Mouse (Mus musculus) CH12.LX (cell line): Measurements from ENCODE around the gene Shld2. TPM values are rescaled to one million over a fixed set of nuclear protein-coding genes. Genes with fewer than 3 reads are reported as not detected.

Experiments used
- DNase-seq: peaks from one replicate; pipeline ENCODE4 v3.0.0-alpha.2; 2013; ENCODE audit errors: extremely low read depth
- H3K27ac ChIP-seq: 2 replicates; pipeline ENCODE4 v1.5.1; 2012; ENCODE audit warnings: low read depth, mild to moderate bottlenecking, control low read depth, moderate library complexity; ENCODE audit not compliant: insufficient read depth
- H3K27me3 ChIP-seq: replicated peaks from 2 replicates; pipeline ENCODE3; 2012; ENCODE audit warnings: inconsistent platforms
- H3K36me3 ChIP-seq, 2 experiments: replicated peaks in 1 of 2; 2 replicates each; pipeline versions ENCODE3 to v1.6.1; 2012; ENCODE audit warnings: inconsistent platforms in 1 of 2, low read length in 1 of 2, mild to moderate bottlenecking in 1 of 2, mixed read lengths in 1 of 2, moderate library complexity in 1 of 2; ENCODE audit not compliant: control insufficient read depth in 1 of 2, insufficient read depth in 1 of 2
- H3K4me1 ChIP-seq, 2 experiments: 2 replicates each; pipeline ENCODE4 v1.6.1; 2012; ENCODE audit warnings: inconsistent platforms in 1 of 2, moderate library complexity in 1 of 2; ENCODE audit not compliant: insufficient read depth in 2 of 2, control insufficient read depth in 1 of 2
- H3K4me2 ChIP-seq: 2 replicates; pipeline ENCODE4 v1.6.1; 2012; ENCODE audit warnings: low read depth, mild to moderate bottlenecking, control low read depth; ENCODE audit not compliant: poor library complexity, insufficient read depth, severe bottlenecking
- H3K4me3 ChIP-seq, 3 experiments: fragments of 150-350 bp in 1 of 3; sonication (generic) in 1 of 3; replicated peaks in 1 of 3; 2 replicates each; pipeline versions ENCODE3 to v1.5.1; 2011 to 2012; ENCODE audit warnings: low read depth in 2 of 3, low read length in 2 of 3, mild to moderate bottlenecking in 2 of 3, moderate library complexity in 2 of 3, control low read depth in 1 of 3, improper control_type of control experiment in 1 of 3, inconsistent platforms in 1 of 3, mixed read lengths in 1 of 3; ENCODE audit not compliant: poor library complexity in 1 of 3
- H3K79me2 ChIP-seq: replicated peaks from 2 replicates; pipeline ENCODE4 v1.6.1; 2012; ENCODE audit warnings: mild to moderate bottlenecking, moderate library complexity; ENCODE audit not compliant: control insufficient read depth, poor library complexity, insufficient read depth, severe bottlenecking; ENCODE audit errors: extremely low read depth
- H3K9ac ChIP-seq: 2 replicates; pipeline ENCODE4 v1.6.1; 2012; ENCODE audit warnings: low read depth, mild to moderate bottlenecking, control low read depth, moderate library complexity; ENCODE audit not compliant: insufficient read depth
- H3K9me3 ChIP-seq: replicated peaks from 2 replicates; pipeline ENCODE3; 2012; ENCODE audit warnings: low read length, inconsistent platforms, mixed read lengths
- CHD2 ChIP-seq: IDR thresholded peaks from 2 replicates; pipeline ENCODE4 v1.6.1; 2011; ENCODE audit warnings: low read length, improper control_type of control experiment
- CTCF ChIP-seq, 2 experiments: IDR thresholded peaks in 1 of 2; conservative IDR thresholded peaks in 1 of 2; 2 replicates each; pipeline ENCODE4 v1.5.1; 2011 to 2012; ENCODE audit warnings: low read depth in 2 of 2, low read length in 2 of 2, improper control_type of control experiment in 1 of 2, inconsistent platforms in 1 of 2, mild to moderate bottlenecking in 1 of 2, moderate library complexity in 1 of 2
- E2F4 ChIP-seq: IDR thresholded peaks from 2 replicates; pipeline ENCODE4 v1.6.1; 2011; ENCODE audit warnings: low read depth, low read length, improper control_type of control experiment; ENCODE audit not compliant: insufficient replicate concordance
- ELF1 ChIP-seq: IDR thresholded peaks from 2 replicates; pipeline ENCODE4 v1.6.1; 2014; ENCODE audit warnings: low read depth, mild to moderate bottlenecking, inconsistent platforms, low read length, improper control_type of control experiment
- EP300 ChIP-seq: IDR thresholded peaks from 2 replicates; pipeline ENCODE4 v1.6.1; 2011; ENCODE audit warnings: low read length, improper control_type of control experiment
- ETS1 ChIP-seq: conservative IDR thresholded peaks from 2 replicates; pipeline ENCODE4 v1.6.1; 2012; ENCODE audit warnings: low read depth, mild to moderate bottlenecking, inconsistent platforms, low read length, improper control_type of control experiment, moderate library complexity
- GABPA ChIP-seq: IDR thresholded peaks from 2 replicates; pipeline ENCODE4 v1.6.1; 2012; ENCODE audit warnings: low read depth, low read length, improper control_type of control experiment, inconsistent platforms; ENCODE audit not compliant: insufficient replicate concordance
- MAFK ChIP-seq: IDR thresholded peaks from 2 replicates; pipeline ENCODE4 v1.6.1; 2011; ENCODE audit warnings: low read length, improper control_type of control experiment; ENCODE audit not compliant: insufficient replicate concordance
- MXI1 ChIP-seq: IDR thresholded peaks from 2 replicates; pipeline ENCODE4 v1.6.1; 2011; ENCODE audit warnings: mild to moderate bottlenecking, low read depth, low read length, improper control_type of control experiment
- MYC ChIP-seq: IDR thresholded peaks from 2 replicates; pipeline ENCODE4 v1.6.1; 2011; ENCODE audit warnings: low read depth, mild to moderate bottlenecking, improper control_type of control experiment, low read length
- NELFE ChIP-seq: IDR thresholded peaks from 2 replicates; pipeline ENCODE4 v1.6.1; 2011; ENCODE audit warnings: low read depth, low read length, improper control_type of control experiment
- PAX5 ChIP-seq: IDR thresholded peaks from 2 replicates; pipeline ENCODE4 v1.6.1; 2012; ENCODE audit warnings: low read length, inconsistent platforms, mixed read lengths
- POLR2A ChIP-seq: IDR thresholded peaks from 2 replicates; pipeline ENCODE4 v1.6.1; 2011; ENCODE audit warnings: low read depth, mild to moderate bottlenecking, improper control_type of control experiment, low read length
- RAD21 ChIP-seq: IDR thresholded peaks from 2 replicates; pipeline ENCODE4 v1.6.1; 2011; ENCODE audit warnings: low read depth, mild to moderate bottlenecking, low read length, improper control_type of control experiment, moderate library complexity
- RCOR1 ChIP-seq: conservative IDR thresholded peaks from 2 replicates; pipeline ENCODE4 v1.6.1; 2012; ENCODE audit warnings: low read depth, mild to moderate bottlenecking, inconsistent platforms, low read length, improper control_type of control experiment
- SMC3 ChIP-seq: IDR thresholded peaks from 2 replicates; pipeline ENCODE4 v1.6.1; 2011; ENCODE audit warnings: low read depth, low read length, improper control_type of control experiment
- TCF12 ChIP-seq: IDR thresholded peaks from 2 replicates; pipeline ENCODE4 v1.6.1; 2014; ENCODE audit warnings: low read depth, mild to moderate bottlenecking, inconsistent platforms, low read length, improper control_type of control experiment
- UBTF ChIP-seq: IDR thresholded peaks from 2 replicates; pipeline ENCODE4 v1.6.1; 2012; ENCODE audit warnings: low read depth, mild to moderate bottlenecking, inconsistent platforms, low read length, improper control_type of control experiment, moderate library complexity
- USF1 ChIP-seq: IDR thresholded peaks from 2 replicates; pipeline ENCODE4 v1.6.1; 2014; ENCODE audit warnings: low read depth, mild to moderate bottlenecking, inconsistent platforms, low read length, improper control_type of control experiment
- USF2 ChIP-seq: conservative IDR thresholded peaks from 2 replicates; pipeline ENCODE4 v1.6.1; 2011; ENCODE audit warnings: low read depth, low read length, improper control_type of control experiment
- ZC3H11A ChIP-seq: IDR thresholded peaks from 2 replicates; pipeline ENCODE4 v1.6.1; 2012; ENCODE audit warnings: low read depth, mild to moderate bottlenecking, inconsistent platforms, low read length, improper control_type of control experiment
- ZKSCAN1 ChIP-seq: IDR thresholded peaks from 2 replicates; pipeline ENCODE4 v1.6.1; 2012; ENCODE audit warnings: low read depth, inconsistent platforms, low read length, improper control_type of control experiment, borderline replicate concordance
- ZMIZ1 ChIP-seq: IDR thresholded peaks from 2 replicates; pipeline ENCODE4 v1.6.1; 2012; ENCODE audit warnings: low read depth, mild to moderate bottlenecking, inconsistent platforms, low read length, improper control_type of control experiment
- ZNF384 ChIP-seq: IDR thresholded peaks from 2 replicates; pipeline ENCODE4 v1.6.1; 2012; ENCODE audit warnings: low read depth, low read length, improper control_type of control experiment, inconsistent platforms
- dilution Hi-C: fragments of 300-500 bp; cut with MboI; formaldehyde crosslinking; loops from 2 replicates; pipeline ENCODE4 v1.14.3; 2020; ENCODE audit warnings: low sequenced_read_pairs; ENCODE audit not compliant: extremely low pct_unique_long_range_greater_than_20kb, extremely low pct_ligation_motif_present
- in situ Hi-C: fragments of 300-500 bp; cut with MboI; formaldehyde crosslinking; loops from 3 replicates; pipeline ENCODE4 v1.14.3; 2019; ENCODE audit warnings: low sequenced_read_pairs, low pct_ligation_motif_present, low pct_unique_long_range_greater_than_20kb, mixed read lengths
- polyA plus RNA-seq: library from polyadenylated mRNA; unstranded; fragments of >175 nt; gene quantifications from 2 replicates; pipeline ENCODE4 v1.2.1, GENCODE M21; 2012; ENCODE audit warnings: low read depth; ENCODE audit not compliant: insufficient read length
- total RNA-seq, 2 experiments: library from RNA; depleted of rRNA; stranded (reverse); fragments of 300-350 nt in 1 of 2; fragments of >200 nt in 1 of 2; gene quantifications; 2 replicates each; pipeline ENCODE4 v1.2.3; 2012 to 2014

The Shld2 gene
- total and polyA plus RNA-seq, 3 experiments: 12.0 to 21.8 (median 13.9) TPM

DNA sequence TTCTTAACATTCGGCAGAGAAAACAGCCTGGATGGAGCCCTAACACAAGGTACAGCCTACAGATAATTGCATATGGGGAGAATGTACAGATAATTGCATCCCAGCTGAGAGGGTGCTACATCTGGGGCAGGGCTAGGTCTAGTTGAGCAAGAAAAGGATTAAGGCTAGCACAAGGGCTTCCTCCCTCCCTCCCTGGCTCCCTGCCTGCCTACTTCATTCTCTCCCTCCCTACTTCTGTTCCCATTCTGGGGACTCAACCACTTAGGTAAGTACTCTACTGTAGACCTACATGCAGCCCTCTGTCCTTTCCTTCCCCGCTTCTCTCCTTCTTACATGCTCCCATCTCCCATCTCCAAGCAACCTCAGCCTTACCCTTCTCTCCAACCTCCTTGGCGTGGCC, 43.0 kb upstream of the Shld2 start:
- peaks cover 3% of the 10 kb centered on the region for H3K27me3 ChIP-seq
- H3K36me3 ChIP-seq: no peaks in the 10 kb centered on the region
- no peak overlapping the region for H3K4me3 ChIP-seq
- no peaks in the 10 kb centered on the region for H3K79me2 ChIP-seq
- dilution Hi-C loops: no loop called here
- no peak overlapping the region for H3K9ac ChIP-seq
- H3K27ac ChIP-seq: no peak overlapping the region
- no peak for DNase-seq
- no peaks in the 10 kb centered on the region for H3K4me1 ChIP-seq
- H3K9me3 ChIP-seq: no peaks in the 10 kb centered on the region
- no peak overlapping the region for H3K4me2 ChIP-seq
- in situ Hi-C loops: no loop called here
- TF ChIP-seq SMC3 (no peak), MAFK (no peak), ZNF384 (no peak), POLR2A (no peak), ZMIZ1 (no peak), PAX5 (no peak), NELFE (no peak), RCOR1 (no peak), ETS1 (no peak)
- TF ChIP-seq, all 38 proteins: peak for 0

DNA sequence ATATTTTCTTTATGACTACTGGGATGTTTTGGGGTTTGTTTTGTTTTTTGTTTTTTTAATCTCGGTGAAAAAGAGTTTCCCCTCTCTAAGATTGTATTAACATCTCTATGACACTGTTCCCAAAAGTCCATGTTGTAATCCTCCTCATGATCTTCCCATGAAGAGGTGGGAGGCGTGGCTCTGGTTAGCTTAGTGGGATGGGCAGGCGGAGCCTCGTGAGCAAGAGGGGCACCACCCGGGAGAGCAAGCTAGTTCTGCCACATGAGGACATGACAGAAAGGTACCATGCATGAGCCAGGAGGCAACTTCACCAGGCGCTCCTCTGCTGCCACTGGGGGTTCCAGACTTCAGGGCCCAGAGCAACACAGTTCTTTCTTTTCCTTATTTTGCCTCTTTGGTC, 42.2 kb upstream of the Shld2 start:
- H3K79me2 ChIP-seq: no peaks in the 10 kb centered on the region
- no peaks in the 10 kb centered on the region for H3K9me3 ChIP-seq
- no peaks in the 10 kb centered on the region for H3K36me3 ChIP-seq
- no peak for DNase-seq
- H3K9ac ChIP-seq: no peak overlapping the region
- in situ Hi-C loops: no loop called here
- H3K4me2 ChIP-seq: no peak overlapping the region
- no peaks in the 10 kb centered on the region for H3K4me1 ChIP-seq
- dilution Hi-C loops: no loop called here
- peaks cover 3% of the 10 kb centered on the region for H3K27me3 ChIP-seq
- no peak overlapping the region for H3K27ac ChIP-seq
- TF ChIP-seq RCOR1 (no peak), UBTF (no peak), SMC3 (no peak), MAFK (no peak), EP300 (no peak), CHD2 (no peak)
- no peak overlapping the region for H3K4me3 ChIP-seq

DNA sequence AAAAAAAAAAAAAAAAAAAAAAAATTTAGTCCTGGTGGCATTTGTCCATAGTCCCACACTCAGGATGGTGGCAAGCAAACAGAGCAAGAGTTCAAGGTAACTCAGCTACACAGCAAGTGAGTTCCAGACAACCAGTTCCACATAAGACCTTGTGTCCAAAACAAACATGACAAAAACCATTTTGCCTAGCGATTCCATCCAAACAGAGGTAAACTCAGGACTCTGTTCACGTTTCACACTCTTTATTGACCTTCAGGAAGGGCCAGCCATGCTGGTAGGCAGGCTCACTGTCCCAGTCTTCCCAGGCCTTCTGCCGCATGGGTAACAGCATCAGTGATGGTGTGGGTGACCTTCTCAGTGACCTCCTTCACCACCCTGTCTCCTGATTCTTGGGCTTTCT, 41.4 kb upstream of the Shld2 start:
- H3K79me2 ChIP-seq: no peaks in the 10 kb centered on the region
- peaks cover 3% of the 10 kb centered on the region for H3K27me3 ChIP-seq
- no peak overlapping the region for H3K9ac ChIP-seq
- TF ChIP-seq POLR2A (no peak), ELF1 (no peak), MXI1 (no peak), RAD21 (no peak), NELFE (no peak), RCOR1 (no peak), ETS1 (no peak), USF2 (no peak), E2F4 (no peak), GABPA (no peak), CTCF (conservative IDR thresholded peaks at IDR 0.05 in 1 of 2, IDR thresholded peaks at IDR 0.05 in 1 of 2; ENCODE audit: low read depth in 2 of 2, low read length in 2 of 2) (no peak), MYC (no peak), EP300 (no peak), UBTF (no peak), ZC3H11A (no peak), TCF12 (no peak), ZKSCAN1 (no peak), ZNF384 (no peak), USF1 (no peak), SMC3 (no peak)
- dilution Hi-C loops: no loop called here
- no peaks in the 10 kb centered on the region for H3K36me3 ChIP-seq
- no peak overlapping the region for H3K4me3 ChIP-seq
- in situ Hi-C loops: no loop called here
- no peak for DNase-seq
- H3K4me2 ChIP-seq: no peak overlapping the region
- H3K4me1 ChIP-seq: no peaks in the 10 kb centered on the region
- H3K9me3 ChIP-seq: no peaks in the 10 kb centered on the region
- H3K27ac ChIP-seq: no peak overlapping the region
